Mouse (Mus musculus) gastrocnemius, postnatal 4 days (tissue): ENCODE results near the gene Olfr370. TPM values are rescaled to one million over a fixed set of nuclear protein-coding genes. Genes with fewer than 3 reads are reported as not detected.

Experiments
- total RNA-seq, 2 experiments: library from RNA; stranded (reverse); gene quantifications; 2 replicates each; pipeline ENCODE4 v1.2.3; 2021

Olfr370 gene
- total RNA-seq, 2 experiments from 2014 or later, result not detected

Other genes starting within 250 kb of the Olfr370 start
- gene Ucp1, start 245.4 kb upstream of the Olfr370 start, total RNA-seq, result under 1 TPM in 1 of 2 experiments, not detected in 1; 0.81 TPM
- 10 to 100 TPM; 10.0 to 11.5 TPM for gene Elmod2, start 203.3 kb upstream of the Olfr370 start, total RNA-seq
- not detected for gene Mgat4d, start 187.3 kb upstream of the Olfr370 start, total RNA-seq
- gene Clgn, start 145.9 kb upstream of the Olfr370 start, total RNA-seq, result under 1 TPM in 1 of 2 experiments, not detected in 1; 0.10 TPM
- gene Scoc, start 77.4 kb upstream of the Olfr370 start, total RNA-seq, result 10 to 100 TPM; 40.3 to 49.4 TPM
- 100 to 1,000 TPM; 366 to 378 TPM for gene Ndufb7, start 30.9 kb downstream of the Olfr370 start, total RNA-seq
- gene Tecr, start 72.2 kb downstream of the Olfr370 start, total RNA-seq, result 100 to 1,000 TPM; 276 to 303 TPM
- 10 to 100 TPM; 17.7 to 20.6 TPM for gene Dnajb1, start 72.4 kb downstream of the Olfr370 start, total RNA-seq
- gene Gipc1, start 116.9 kb downstream of the Olfr370 start, total RNA-seq, result 10 to 100 TPM; 42.5 to 51.7 TPM
- under 1 TPM; 0.49 to 0.98 TPM for gene Ptger1, start 130.9 kb downstream of the Olfr370 start, total RNA-seq
- gene Pkn1, start 163.4 kb downstream of the Olfr370 start, total RNA-seq, result 10 to 100 TPM; 56.6 to 60.0 TPM
- gene Ddx39, start 179.4 kb downstream of the Olfr370 start, total RNA-seq, result 10 to 100 TPM; 26.1 to 27.5 TPM
- gene Adgre5, start 205.5 kb downstream of the Olfr370 start, total RNA-seq, result 10 to 100 TPM; 82.7 to 83.4 TPM